Mouse (Mus musculus) CH12.LX (cell line): ENCODE data around the gene Cdh24. TPM values are rescaled to one million over a fixed set of nuclear protein-coding genes. Genes with fewer than 3 reads are reported as not detected.

Experiments used
- DNase-seq: peaks from one replicate; pipeline ENCODE4 v3.0.0-alpha.2; 2013; ENCODE audit errors: extremely low read depth
- H3K27ac ChIP-seq: 2 replicates; pipeline ENCODE4 v1.5.1; 2012; ENCODE audit warnings: low read depth, mild to moderate bottlenecking, control low read depth, moderate library complexity; ENCODE audit not compliant: insufficient read depth
- H3K27me3 ChIP-seq: replicated peaks from 2 replicates; pipeline ENCODE3; 2012; ENCODE audit warnings: inconsistent platforms
- H3K36me3 ChIP-seq, 2 experiments: replicated peaks in 1 of 2; 2 replicates each; pipeline versions ENCODE3 to v1.6.1; 2012; ENCODE audit warnings: inconsistent platforms in 1 of 2, low read length in 1 of 2, mild to moderate bottlenecking in 1 of 2, mixed read lengths in 1 of 2, moderate library complexity in 1 of 2; ENCODE audit not compliant: control insufficient read depth in 1 of 2, insufficient read depth in 1 of 2
- H3K4me1 ChIP-seq, 2 experiments: 2 replicates each; pipeline ENCODE4 v1.6.1; 2012; ENCODE audit warnings: inconsistent platforms in 1 of 2, moderate library complexity in 1 of 2; ENCODE audit not compliant: insufficient read depth in 2 of 2, control insufficient read depth in 1 of 2
- H3K4me2 ChIP-seq: 2 replicates; pipeline ENCODE4 v1.6.1; 2012; ENCODE audit warnings: low read depth, mild to moderate bottlenecking, control low read depth; ENCODE audit not compliant: poor library complexity, insufficient read depth, severe bottlenecking
- H3K4me3 ChIP-seq, 3 experiments: fragments of 150-350 bp in 1 of 3; sonication (generic) in 1 of 3; replicated peaks in 1 of 3; 2 replicates each; pipeline versions ENCODE3 to v1.5.1; 2011 to 2012; ENCODE audit warnings: low read depth in 2 of 3, low read length in 2 of 3, mild to moderate bottlenecking in 2 of 3, moderate library complexity in 2 of 3, control low read depth in 1 of 3, improper control_type of control experiment in 1 of 3, inconsistent platforms in 1 of 3, mixed read lengths in 1 of 3; ENCODE audit not compliant: poor library complexity in 1 of 3
- H3K79me2 ChIP-seq: replicated peaks from 2 replicates; pipeline ENCODE4 v1.6.1; 2012; ENCODE audit warnings: mild to moderate bottlenecking, moderate library complexity; ENCODE audit not compliant: control insufficient read depth, poor library complexity, insufficient read depth, severe bottlenecking; ENCODE audit errors: extremely low read depth
- H3K9ac ChIP-seq: 2 replicates; pipeline ENCODE4 v1.6.1; 2012; ENCODE audit warnings: low read depth, mild to moderate bottlenecking, control low read depth, moderate library complexity; ENCODE audit not compliant: insufficient read depth
- H3K9me3 ChIP-seq: replicated peaks from 2 replicates; pipeline ENCODE3; 2012; ENCODE audit warnings: low read length, inconsistent platforms, mixed read lengths
- CHD1 ChIP-seq: IDR thresholded peaks from 2 replicates; pipeline ENCODE4 v1.6.1; 2012; ENCODE audit warnings: low read depth, low read length, improper control_type of control experiment, inconsistent platforms
- CTCF ChIP-seq, 2 experiments: IDR thresholded peaks in 1 of 2; conservative IDR thresholded peaks in 1 of 2; 2 replicates each; pipeline ENCODE4 v1.5.1; 2011 to 2012; ENCODE audit warnings: low read depth in 2 of 2, low read length in 2 of 2, improper control_type of control experiment in 1 of 2, inconsistent platforms in 1 of 2, mild to moderate bottlenecking in 1 of 2, moderate library complexity in 1 of 2
- E2F4 ChIP-seq: IDR thresholded peaks from 2 replicates; pipeline ENCODE4 v1.6.1; 2011; ENCODE audit warnings: low read depth, low read length, improper control_type of control experiment; ENCODE audit not compliant: insufficient replicate concordance
- ETS1 ChIP-seq: conservative IDR thresholded peaks from 2 replicates; pipeline ENCODE4 v1.6.1; 2012; ENCODE audit warnings: low read depth, mild to moderate bottlenecking, inconsistent platforms, low read length, improper control_type of control experiment, moderate library complexity
- GABPA ChIP-seq: IDR thresholded peaks from 2 replicates; pipeline ENCODE4 v1.6.1; 2012; ENCODE audit warnings: low read depth, low read length, improper control_type of control experiment, inconsistent platforms; ENCODE audit not compliant: insufficient replicate concordance
- HCFC1 ChIP-seq: IDR thresholded peaks from 2 replicates; pipeline ENCODE4 v1.6.1; 2012; ENCODE audit warnings: low read depth, mild to moderate bottlenecking, inconsistent platforms, low read length, improper control_type of control experiment
- IRF4 ChIP-seq: IDR thresholded peaks from 2 replicates; pipeline ENCODE4 v1.6.1; 2014; ENCODE audit warnings: low read depth, mild to moderate bottlenecking, inconsistent platforms, low read length, improper control_type of control experiment
- KAT2A ChIP-seq: IDR thresholded peaks from 2 replicates; pipeline ENCODE4 v1.6.1; 2012; ENCODE audit warnings: low read length, improper control_type of control experiment, inconsistent platforms; ENCODE audit not compliant: insufficient replicate concordance
- MAZ ChIP-seq: IDR thresholded peaks from 2 replicates; pipeline ENCODE4 v1.6.1; 2012; ENCODE audit warnings: low read depth, mild to moderate bottlenecking, inconsistent platforms, low read length, improper control_type of control experiment, moderate library complexity
- NRF1 ChIP-seq: IDR thresholded peaks from 2 replicates; pipeline ENCODE4 v1.6.1; 2014; ENCODE audit warnings: low read depth, mild to moderate bottlenecking, inconsistent platforms, low read length, improper control_type of control experiment, moderate library complexity
- POLR2A ChIP-seq: IDR thresholded peaks from 2 replicates; pipeline ENCODE4 v1.6.1; 2011; ENCODE audit warnings: low read depth, mild to moderate bottlenecking, improper control_type of control experiment, low read length
- RAD21 ChIP-seq: IDR thresholded peaks from 2 replicates; pipeline ENCODE4 v1.6.1; 2011; ENCODE audit warnings: low read depth, mild to moderate bottlenecking, low read length, improper control_type of control experiment, moderate library complexity
- SIN3A ChIP-seq: IDR thresholded peaks from 2 replicates; pipeline ENCODE4 v1.6.1; 2012; ENCODE audit warnings: low read length, improper control_type of control experiment, inconsistent platforms
- SMC3 ChIP-seq: IDR thresholded peaks from 2 replicates; pipeline ENCODE4 v1.6.1; 2011; ENCODE audit warnings: low read depth, low read length, improper control_type of control experiment
- TBP ChIP-seq: conservative IDR thresholded peaks from 2 replicates; pipeline ENCODE4 v1.6.1; 2011; ENCODE audit warnings: low read depth, low read length, improper control_type of control experiment
- TCF12 ChIP-seq: IDR thresholded peaks from 2 replicates; pipeline ENCODE4 v1.6.1; 2014; ENCODE audit warnings: low read depth, mild to moderate bottlenecking, inconsistent platforms, low read length, improper control_type of control experiment
- UBTF ChIP-seq: IDR thresholded peaks from 2 replicates; pipeline ENCODE4 v1.6.1; 2012; ENCODE audit warnings: low read depth, mild to moderate bottlenecking, inconsistent platforms, low read length, improper control_type of control experiment, moderate library complexity
- USF2 ChIP-seq: conservative IDR thresholded peaks from 2 replicates; pipeline ENCODE4 v1.6.1; 2011; ENCODE audit warnings: low read depth, low read length, improper control_type of control experiment
- ZMIZ1 ChIP-seq: IDR thresholded peaks from 2 replicates; pipeline ENCODE4 v1.6.1; 2012; ENCODE audit warnings: low read depth, mild to moderate bottlenecking, inconsistent platforms, low read length, improper control_type of control experiment
- dilution Hi-C: fragments of 300-500 bp; cut with MboI; formaldehyde crosslinking; loops from 2 replicates; pipeline ENCODE4 v1.14.3; 2020; ENCODE audit warnings: low sequenced_read_pairs; ENCODE audit not compliant: extremely low pct_unique_long_range_greater_than_20kb, extremely low pct_ligation_motif_present
- in situ Hi-C: fragments of 300-500 bp; cut with MboI; formaldehyde crosslinking; loops from 3 replicates; pipeline ENCODE4 v1.14.3; 2019; ENCODE audit warnings: low sequenced_read_pairs, low pct_ligation_motif_present, low pct_unique_long_range_greater_than_20kb, mixed read lengths
- polyA plus RNA-seq: library from polyadenylated mRNA; unstranded; fragments of >175 nt; gene quantifications from 2 replicates; pipeline ENCODE4 v1.2.1, GENCODE M21; 2012; ENCODE audit warnings: low read depth; ENCODE audit not compliant: insufficient read length
- total RNA-seq, 2 experiments: library from RNA; depleted of rRNA; stranded (reverse); fragments of 300-350 nt in 1 of 2; fragments of >200 nt in 1 of 2; gene quantifications; 2 replicates each; pipeline ENCODE4 v1.2.3; 2012 to 2014

The Cdh24 gene
- total and polyA plus RNA-seq, 3 experiments: 1.0 to 4.9 (median 1.6) TPM

GRCm38 (mm10) chr14:54678657-54679304 lies 37.6 kb upstream of the Cdh24 start:
- H3K27me3 ChIP-seq: no peaks in the 10 kb centered on the region
- no peak overlapping the region for H3K9ac ChIP-seq
- H3K36me3 ChIP-seq: peaks cover 50 to 83% of the 10 kb centered on the region in 2 experiments
- H3K27ac ChIP-seq: no peak overlapping the region
- H3K4me1 ChIP-seq: peaks cover 2 to 9% of the 10 kb centered on the region in 2 experiments; a peak in 3 of 4 replicates
- TF ChIP-seq ZMIZ1: no peak
- TF ChIP-seq TBP: no peak
- no peak for TF ChIP-seq MAZ
- no peak for TF ChIP-seq NRF1
- TF ChIP-seq ETS1: no peak
- TF ChIP-seq USF2: no peak
- no peak for TF ChIP-seq CHD1
- TF ChIP-seq HCFC1: no peak
- no peak for TF ChIP-seq SMC3
- TF ChIP-seq CTCF (conservative IDR thresholded peaks at IDR 0.05 in 1 of 2, IDR thresholded peaks at IDR 0.05 in 1 of 2; ENCODE audit: low read depth in 2 of 2, low read length in 2 of 2): no peak
- TF ChIP-seq, all 38 proteins: peak for 0
- in situ Hi-C loops (no loop called here), dilution Hi-C loops (no loop called here)
- Histone ChIP-seq H3K4me3 (no peak overlapping the region), H3K9me3 (no peaks in the 10 kb centered on the region), H3K79me2 (peaks cover 22% of the 10 kb centered on the region), H3K4me2 (no peak overlapping the region)
- no peak for DNase-seq

- H3K79me2 ChIP-seq: peaks cover 8% of the 10 kb centered on the region; the same call in 1 of the 2 replicates
- dilution Hi-C loops: no loop called here
- peaks cover 0 to 2% of the 10 kb centered on the region in 2 experiments; a peak in 1 of 4 replicates for H3K4me1 ChIP-seq
- DNase-seq: no peak
- H3K9ac ChIP-seq: no peak overlapping the region
- in situ Hi-C loops: no loop called here
- H3K36me3 ChIP-seq: peaks cover 48 to 82% of the 10 kb centered on the region in 2 experiments
- H3K27ac ChIP-seq: no peak overlapping the region
- no peaks in the 10 kb centered on the region for H3K9me3 ChIP-seq
- no peak overlapping the region for H3K4me2 ChIP-seq
- no peak overlapping the region for H3K4me3 ChIP-seq
- H3K27me3 ChIP-seq: no peaks in the 10 kb centered on the region
- no peak for TF ChIP-seq TCF12
- TF ChIP-seq IRF4: no peak
- TF ChIP-seq SIN3A: no peak
- no peak for TF ChIP-seq NRF1
- no peak for TF ChIP-seq E2F4
- no peak for TF ChIP-seq POLR2A
- no peak for TF ChIP-seq RAD21
- no peak for TF ChIP-seq GABPA
- TF ChIP-seq MAZ: no peak
- TF ChIP-seq UBTF: no peak
- TF ChIP-seq KAT2A: no peak
Measured at GRCm38 (mm10) chr14:54676290-54676689, 35.1 kb upstream of the Cdh24 start.
